Mouse (Mus musculus) embryonic facial prominence, embryonic 14.5 days (tissue): Measurements from ENCODE around the gene Ppp1r1b. TPM values are rescaled to one million over a fixed set of nuclear protein-coding genes. Genes with fewer than 3 reads are reported as not detected.

ENCODE experiments used
- ATAC-seq: fragments of 200-750 bp; cut with Nextera tagmentation; 2 replicates; pipeline ENCODE4 v1.8.0; 2017; ENCODE audit warnings: low read depth, moderate number of reproducible peaks, moderate TSS enrichment
- DNase-seq: peaks from one replicate; pipeline ENCODE4 v3.0.0-alpha.2; 2015; ENCODE audit warnings: low spot score
- H3K27ac ChIP-seq: fragments of 300-500 bp; sonication (generic); replicated peaks from 2 replicates; pipeline ENCODE4 v1.5.1; 2014; ENCODE audit warnings: low read depth, mild to moderate bottlenecking, low read length, moderate library complexity
- H3K27me3 ChIP-seq: fragments of 300-500 bp; sonication (generic); replicated peaks from 2 replicates; pipeline ENCODE4 v1.6.1; 2014; ENCODE audit warnings: low read length; ENCODE audit not compliant: control insufficient read depth, insufficient read depth
- H3K36me3 ChIP-seq: fragments of 300-500 bp; sonication (generic); 2 replicates; pipeline ENCODE4 v1.6.1; 2014; ENCODE audit warnings: low read length, mixed read lengths; ENCODE audit not compliant: control insufficient read depth, insufficient read depth
- H3K4me1 ChIP-seq: fragments of 300-500 bp; sonication (generic); 2 replicates; pipeline ENCODE4 v1.6.1; 2014; ENCODE audit warnings: antibody characterized with exemption, low read length; ENCODE audit not compliant: control insufficient read depth, insufficient read depth
- H3K4me2 ChIP-seq: fragments of 300-500 bp; sonication (generic); 2 replicates; pipeline ENCODE4 v1.6.1; 2014; ENCODE audit warnings: low read depth, mild to moderate bottlenecking, low read length, moderate library complexity, mixed read lengths
- H3K4me3 ChIP-seq: fragments of 300-500 bp; sonication (generic); 2 replicates; pipeline ENCODE4 v1.5.1; 2014; ENCODE audit warnings: low read depth, mild to moderate bottlenecking, low read length
- H3K9ac ChIP-seq: fragments of 300-500 bp; sonication (generic); 2 replicates; pipeline ENCODE4 v1.6.1; 2014; ENCODE audit warnings: low read depth, mild to moderate bottlenecking, low read length, moderate library complexity, mixed read lengths
- H3K9me3 ChIP-seq: fragments of 300-500 bp; sonication (generic); 2 replicates; pipeline ENCODE4 v1.6.1; 2016; ENCODE audit warnings: low read length; ENCODE audit not compliant: control insufficient read depth
- WGBS: fragments of 180-500 bp; shearing (Covaris S2); extraction: QIAGEN DNeasy Blood & Tissue Kit; methylation state at CpG from one replicate; pipeline ENCODE4 v1.1.7; 2014; 5-methylcytosine and 5-hydroxymethylcytosine counted together
- polyA plus RNA-seq: library from polyadenylated mRNA; unstranded; fragments of >200 nt; fragmentation: Nextera tagmentation; extraction: Ambion mirVana; gene quantifications from 2 replicates; pipeline ENCODE4 v1.2.1, GENCODE M21; 2014

The Ppp1r1b gene
- polyA plus RNA-seq, result 4.1 and 5.1 TPM in 2 replicates

- peak; percentile 66; the same call in 1 of the 2 replicates for ATAC-seq
- DNase-seq, result peak; percentile 52
These were observed at the start of gene Ppp1r1b for GRCm38 (mm10) chr11:98348083-98348961. Gene Ppp1r1b, plus strand, starts transcription at chr11:98348404.

GRCm38 (mm10) chr11:98298484-98299205 is 49.6 kb upstream of the Ppp1r1b start:
- H3K9ac ChIP-seq, result no peak overlapping the region
- H3K4me2 ChIP-seq, result no peak overlapping the region
- no peak; the same call in 1 of the 2 replicates for ATAC-seq

More at GRCm38 (mm10) chr11:98348083-98348961, at the start of gene Ppp1r1b:
- Histone ChIP-seq H3K9ac (peak within 1 kb of the TSS; percentile 56), H3K4me3 (peak within 1 kb of the TSS; percentile 50), H3K4me2 (peak within 1 kb of the TSS; percentile 91), H3K4me1 (peaks cover 4% of the 10 kb centered on the region; the same call in 1 of the 2 replicates), H3K27ac (no peak within 1 kb of the TSS), H3K36me3 (no peaks in the 10 kb centered on the region), H3K9me3 (no peaks in the 10 kb centered on the region), H3K27me3 (peaks cover 80% of the 10 kb centered on the region)
- WGBS, result 0% methylated on average over 40 of the region's 55 CpGs

GRCm38 (mm10) chr11:98313790-98314323 is 34.3 kb upstream of the Ppp1r1b start:
- Histone ChIP-seq H3K4me2 (peak overlapping the region; percentile 37; the same call in 1 of the 2 replicates), H3K9me3 (no peaks in the 10 kb centered on the region), H3K36me3 (no peaks in the 10 kb centered on the region), H3K9ac (no peak overlapping the region), H3K27ac (no peak overlapping the region), H3K4me3 (no peak overlapping the region), H3K27me3 (peaks cover 56% of the 10 kb centered on the region), H3K4me1 (no peaks in the 10 kb centered on the region; the same call in 1 of the 2 replicates)
- DNase-seq (peak; percentile 85), ATAC-seq (no peak)
- 2% methylated on average over 24 of the region's 26 CpGs for WGBS

More at GRCm38 (mm10) chr11:98298484-98299205, 49.6 kb upstream of the Ppp1r1b start:
- H3K27me3 ChIP-seq, result peaks cover 46% of the 10 kb centered on the region
- no peak overlapping the region for H3K27ac ChIP-seq
- DNase-seq, result peak; percentile 32
- no peaks in the 10 kb centered on the region for H3K9me3 ChIP-seq
- no peaks in the 10 kb centered on the region for H3K36me3 ChIP-seq
- 8% methylated on average over 10 of the region's 10 CpGs for WGBS
- peaks cover 9% of the 10 kb centered on the region for H3K4me1 ChIP-seq
- H3K4me3 ChIP-seq, result no peak overlapping the region

- Histone ChIP-seq H3K27ac (no peak overlapping the region), H3K4me1 (peaks cover 4% of the 10 kb centered on the region; the same call in 1 of the 2 replicates), H3K9ac (no peak overlapping the region), H3K9me3 (no peaks in the 10 kb centered on the region), H3K36me3 (no peaks in the 10 kb centered on the region), H3K4me2 (no peak overlapping the region), H3K27me3 (peaks cover 86% of the 10 kb centered on the region), H3K4me3 (no peak overlapping the region)
- 2% methylated on average over 7 of the region's 7 CpGs for WGBS
- no peak for DNase-seq
- no peak for ATAC-seq
These were observed 30.7 kb upstream of the Ppp1r1b start for GRCm38 (mm10) chr11:98317479-98317878.

GRCm38 (mm10) chr11:98318421-98319116 is 29.6 kb upstream of the Ppp1r1b start:
- Histone ChIP-seq H3K4me1 (peaks cover 4% of the 10 kb centered on the region; the same call in 1 of the 2 replicates), H3K4me3 (no peak overlapping the region), H3K9me3 (no peaks in the 10 kb centered on the region), H3K4me2 (0 out of 2 replicates have a peak overlapping the region, but pooled peaks have one; percentile 4), H3K9ac (no peak overlapping the region), H3K36me3 (no peaks in the 10 kb centered on the region), H3K27ac (no peak overlapping the region), H3K27me3 (peaks cover 94% of the 10 kb centered on the region)
- ATAC-seq, result no peak
- WGBS, result under 1% methylated on average over 11 of the region's 14 CpGs
- DNase-seq, result no peak

- 2% methylated on average over 15 of the region's 15 CpGs for WGBS
- DNase-seq (no peak), ATAC-seq (no peak)
- no peak overlapping the region for H3K4me3 ChIP-seq
- peaks cover 94% of the 10 kb centered on the region for H3K27me3 ChIP-seq
- no peaks in the 10 kb centered on the region for H3K36me3 ChIP-seq
- H3K9me3 ChIP-seq, result no peaks in the 10 kb centered on the region
- no peak overlapping the region for H3K27ac ChIP-seq
- H3K9ac ChIP-seq, result no peak overlapping the region
- H3K4me1 ChIP-seq, result peaks cover 4% of the 10 kb centered on the region; the same call in 1 of the 2 replicates
- no peak overlapping the region for H3K4me2 ChIP-seq
These were observed 29.1 kb upstream of the Ppp1r1b start for GRCm38 (mm10) chr11:98319120-98319519.

GRCm38 (mm10) chr11:98319544-98319943 is 28.7 kb upstream of the Ppp1r1b start:
- Histone ChIP-seq H3K27me3 (peaks cover 94% of the 10 kb centered on the region), H3K9me3 (no peaks in the 10 kb centered on the region), H3K4me3 (no peak overlapping the region), H3K9ac (no peak overlapping the region), H3K27ac (no peak overlapping the region), H3K4me1 (peaks cover 4% of the 10 kb centered on the region; the same call in 1 of the 2 replicates), H3K4me2 (no peak overlapping the region), H3K36me3 (no peaks in the 10 kb centered on the region)
- WGBS, result 14% methylated on average over 4 of the region's 4 CpGs
- ATAC-seq (no peak), DNase-seq (no peak)

GRCm38 (mm10) chr11:98319944-98320343 is 28.3 kb upstream of the Ppp1r1b start:
- Histone ChIP-seq H3K4me3 (no peak overlapping the region), H3K27ac (no peak overlapping the region), H3K36me3 (no peaks in the 10 kb centered on the region), H3K4me2 (no peak overlapping the region), H3K27me3 (peaks cover 97% of the 10 kb centered on the region), H3K4me1 (peaks cover 4% of the 10 kb centered on the region; the same call in 1 of the 2 replicates), H3K9ac (no peak overlapping the region), H3K9me3 (no peaks in the 10 kb centered on the region)
- DNase-seq (no peak), ATAC-seq (no peak)
- 5% methylated on average over 2 of the region's 2 CpGs for WGBS
